Mouse (Mus musculus) olfactory bulb, adult 2 months (tissue): ENCODE data around the gene Atg9b. TPM values are rescaled to one million over a fixed set of nuclear protein-coding genes. Genes with fewer than 3 reads are reported as not detected.
"Not testable (repeated sequence)": the region's sequence is repeated elsewhere in the genome, so short reads cannot be mapped to it uniquely, and the experiment has no call there.

Experiments
- H3K27ac ChIP-seq: fragments of 200-500 bp; 2 replicates; pipeline ENCODE4 v1.5.1; 2012; ENCODE audit warnings: low read depth, low read length; ENCODE audit not compliant: insufficient read depth
- H3K4me1 ChIP-seq: fragments of 200-500 bp; 2 replicates; pipeline ENCODE4 v1.6.1; 2012; ENCODE audit warnings: low read length; ENCODE audit not compliant: control insufficient read depth, insufficient read depth
- H3K4me3 ChIP-seq: fragments of 200-500 bp; 2 replicates; pipeline ENCODE4 v1.5.1; 2012; ENCODE audit warnings: mild to moderate bottlenecking, low read depth, low read length, moderate library complexity; ENCODE audit not compliant: insufficient read depth
- CTCF ChIP-seq: fragments of 200-500 bp; IDR thresholded peaks from 2 replicates; pipeline ENCODE4 v1.5.1; 2012; ENCODE audit warnings: low read depth, mild to moderate bottlenecking, low read length, moderate library complexity; ENCODE audit not compliant: insufficient read depth
- POLR2A ChIP-seq: fragments of 200-500 bp; IDR thresholded peaks from 2 replicates; pipeline ENCODE4 v1.6.1; 2012; ENCODE audit warnings: mild to moderate bottlenecking, low read depth, low read length, moderate library complexity; ENCODE audit not compliant: insufficient read depth
- WGBS: fragments of 180-500 bp; shearing (Covaris S2); methylation state at CpG from one replicate; pipeline ENCODE4 v1.1.7; 2018; 5-methylcytosine and 5-hydroxymethylcytosine counted together
- polyA plus RNA-seq: library from polyadenylated mRNA; stranded (reverse); fragments of >200 nt; gene quantifications from 2 replicates; pipeline ENCODE4 v1.2.4, GENCODE M21; 2012; ENCODE audit warnings: low replicate concordance; ENCODE audit not compliant: missing spikeins, insufficient read depth, insufficient read length

The Atg9b gene
- polyA plus RNA-seq, 1 experiment: not detected

- WGBS: 93% methylated on average over 2 of the region's 2 CpGs
- Histone ChIP-seq H3K4me3 (no peak overlapping the region), H3K27ac (no peak overlapping the region), H3K4me1 (peaks cover 17% of the 10 kb centered on the region)
- TF ChIP-seq POLR2A (no peak), CTCF (no peak)
These were observed 20.1 kb upstream of the Atg9b start for GRCm38 (mm10) chr5:24412063-24412462.

- Histone ChIP-seq H3K27ac (no peak overlapping the region), H3K4me3 (no peak overlapping the region), H3K4me1 (peaks cover 19% of the 10 kb centered on the region)
- TF ChIP-seq POLR2A (no peak), CTCF (no peak)
- 86% methylated on average over 2 of the region's 2 CpGs for WGBS
These were observed 17.5 kb upstream of the Atg9b start for GRCm38 (mm10) chr5:24409466-24409865.

- 69% methylated on average over 13 of the region's 13 CpGs for WGBS
- H3K4me3 ChIP-seq: no peak overlapping the region
- no peak overlapping the region for H3K27ac ChIP-seq
- TF ChIP-seq CTCF (no peak), POLR2A (no peak)
- peaks cover 24% of the 10 kb centered on the region for H3K4me1 ChIP-seq
These were observed 16.7 kb upstream of the Atg9b start for GRCm38 (mm10) chr5:24408651-24409050.

GRCm38 (mm10) chr5:24405389-24405876 is 13.5 kb upstream of the Atg9b start:
- Histone ChIP-seq H3K4me1 (peaks cover 24% of the 10 kb centered on the region), H3K4me3 (no peak overlapping the region), H3K27ac (peak overlapping the region; percentile 59)
- TF ChIP-seq CTCF: no peak
- no peak for TF ChIP-seq POLR2A
- 67% methylated on average over 3 of the region's 3 CpGs for WGBS

GRCm38 (mm10) chr5:24404594-24405360 is 12.8 kb upstream of the Atg9b start:
- H3K4me1 ChIP-seq: peaks cover 24% of the 10 kb centered on the region
- TF ChIP-seq POLR2A (no peak), CTCF (no peak)
- H3K27ac ChIP-seq: peak overlapping the region; percentile 42; the same call in 1 of the 2 replicates
- WGBS: 42% methylated on average over 6 of the region's 6 CpGs
- no peak overlapping the region for H3K4me3 ChIP-seq

GRCm38 (mm10) chr5:24401969-24402368 is 10.0 kb upstream of the Atg9b start:
- 54% methylated on average over 9 of the region's 9 CpGs for WGBS
- TF ChIP-seq CTCF (no peak), POLR2A (no peak)
- no peak overlapping the region for H3K4me3 ChIP-seq
- no peak overlapping the region for H3K27ac ChIP-seq
- peaks cover 24% of the 10 kb centered on the region for H3K4me1 ChIP-seq

GRCm38 (mm10) chr5:24400911-24401605 is 9.1 kb upstream of the Atg9b start:
- Histone ChIP-seq H3K27ac (no peak overlapping the region), H3K4me1 (peaks cover 18% of the 10 kb centered on the region), H3K4me3 (no peak overlapping the region)
- TF ChIP-seq CTCF (no peak), POLR2A (no peak)
- 90% methylated on average over 5 of the region's 5 CpGs for WGBS

GRCm38 (mm10) chr5:24400362-24400761 is 8.4 kb upstream of the Atg9b start:
- peaks cover 11% of the 10 kb centered on the region for H3K4me1 ChIP-seq
- TF ChIP-seq CTCF (no peak), POLR2A (no peak)
- H3K27ac ChIP-seq: no peak overlapping the region
- no peak overlapping the region for H3K4me3 ChIP-seq
- WGBS: 92% methylated on average over 11 of the region's 11 CpGs

- Histone ChIP-seq H3K27ac (no peak overlapping the region), H3K4me1 (peaks cover 7% of the 10 kb centered on the region), H3K4me3 (no peak overlapping the region)
- TF ChIP-seq CTCF (no peak), POLR2A (no peak)
- 91% methylated on average over 10 of the region's 10 CpGs for WGBS
These were observed 7.7 kb upstream of the Atg9b start for GRCm38 (mm10) chr5:24399686-24400085.

GRCm38 (mm10) chr5:24396254-24396653 is 4.3 kb upstream of the Atg9b start:
- H3K4me1 ChIP-seq, H3K27ac ChIP-seq, H3K4me3 ChIP-seq: not testable (repeated sequence)
- WGBS: 91% methylated on average over 6 of the region's 6 CpGs
